Mouse (Mus musculus): ENCODE data around the gene Nmur2. TPM values are rescaled to one million over a fixed set of nuclear protein-coding genes. Genes with fewer than 3 reads are reported as not detected.

Nmur2 gene
- polyA plus RNA-seq, 1 experiment from 2014 or later = not detected

DNA sequence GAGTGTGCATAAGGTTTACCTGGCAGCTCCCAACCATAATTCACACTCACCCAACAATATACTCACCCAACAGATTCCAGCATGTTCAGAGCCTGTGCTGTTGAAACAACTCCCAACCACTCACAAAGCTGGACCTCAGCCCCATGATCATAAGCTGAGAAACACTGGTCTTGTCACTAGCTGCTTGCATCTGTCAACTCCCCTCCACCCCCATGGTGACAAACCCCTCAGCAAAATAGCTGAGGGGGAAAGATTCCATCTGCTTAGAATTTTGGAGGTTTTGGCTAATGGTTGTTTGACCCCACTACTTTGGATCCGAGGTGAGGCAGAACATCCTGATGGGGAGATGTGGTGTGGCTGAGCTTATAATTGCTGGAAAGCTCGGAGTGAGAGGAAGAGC, 28.4 kb downstream of the Nmur2 start:
- ATAC-seq = no peak

GRCm38 (mm10) chr11:56008277-56008676, 32.5 kb downstream of the Nmur2 start:
- no peaks in the 10 kb centered on the region for H3K27me3 ChIP-seq
- in situ Hi-C loops (cut with MboI; ENCODE audit: low pct_unique_long_range_greater_than_20kb) = no loop called here
- ChIA-PET POLR2A (no interaction called here), CTCF (no interaction called here)
- DNase-seq (ENCODE audit: low read depth, low spot score) (no peak), ATAC-seq (peak; percentile 67)
- TF ChIP-seq CTCF (IDR thresholded peaks at IDR 0.05) = no peak

More for the DNA sequence above, 28.4 kb downstream of the Nmur2 start:
- TF ChIP-seq CTCF (IDR thresholded peaks at IDR 0.05) = no peak
- ChIA-PET CTCF (interaction anchor here (5.0 kb wide), 1 partner anchor 93 kb away, joined by 45 read pairs; no protein-coding TSS in a partner anchor), POLR2A (no interaction called here)
- DNase-seq (ENCODE audit: low read depth, low spot score) = no peak
- no peaks in the 10 kb centered on the region for H3K27me3 ChIP-seq
- in situ Hi-C loops (cut with MboI; ENCODE audit: low pct_unique_long_range_greater_than_20kb) = loop anchor here (5.0 kb wide), 1 partner anchor 90 kb away; no protein-coding TSS in a partner anchor

DNA sequence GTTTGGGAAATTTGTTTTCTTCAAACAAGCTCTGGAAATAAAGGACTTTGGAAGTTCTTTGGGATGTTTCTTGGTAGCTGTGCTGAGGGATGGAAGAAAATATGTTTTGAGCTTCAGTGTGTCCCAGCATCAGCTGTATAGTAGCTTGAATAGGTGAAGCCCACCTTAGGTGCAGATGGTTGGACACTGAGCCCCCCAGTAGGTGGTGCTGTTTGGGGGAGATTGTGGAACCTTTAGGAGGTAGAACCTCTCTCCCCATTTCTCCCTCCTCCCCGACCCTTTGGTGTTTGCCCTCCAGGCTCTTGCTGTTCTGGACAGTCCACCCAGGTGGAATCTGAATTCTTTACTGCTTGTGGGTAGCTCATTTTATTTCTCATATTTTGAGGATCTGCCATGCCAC, 48.0 kb downstream of the Nmur2 start:
- POLR2A ChIA-PET = no interaction called here
- in situ Hi-C loops (cut with MboI; ENCODE audit: low pct_unique_long_range_greater_than_20kb) = loop anchor here (10.0 kb wide), 1 partner anchor 468 kb away; no protein-coding TSS in a partner anchor

GRCm38 (mm10) chr11:55992148-55992547, 48.7 kb downstream of the Nmur2 start:
- H3K27me3 ChIP-seq = peaks cover 29% of the 10 kb centered on the region
- no peak for DNase-seq (ENCODE audit: low read depth, low spot score)
- TF ChIP-seq CTCF (IDR thresholded peaks at IDR 0.05) = no peak
- CTCF ChIA-PET = interaction anchor here (0.9 to 2.3 kb wide), 4 partner anchors 9 to 14 kb away, joined by 4 to 7 read pairs (median 7); no protein-coding TSS in a partner anchor
- POLR2A ChIA-PET = no interaction called here
- in situ Hi-C loops (cut with MboI; ENCODE audit: low pct_unique_long_range_greater_than_20kb) = loop anchor here (10.0 kb wide), 1 partner anchor 467 kb away; no protein-coding TSS in a partner anchor
- ATAC-seq = no peak

More for the DNA sequence above, 48.0 kb downstream of the Nmur2 start:
- DNase-seq (ENCODE audit: low read depth, low spot score) (no peak), ATAC-seq (no peak)
- no peak for TF ChIP-seq CTCF (IDR thresholded peaks at IDR 0.05)
- H3K27me3 ChIP-seq = peaks cover 27% of the 10 kb centered on the region
- CTCF ChIA-PET = interaction anchor here (0.9 to 2.3 kb wide), 2 partner anchors 10 to 13 kb away, joined by 7 read pairs; no protein-coding TSS in a partner anchor

GRCm38 (mm10) chr11:55991505-55992066, 49.2 kb downstream of the Nmur2 start:
- H3K27me3 ChIP-seq = peaks cover 31% of the 10 kb centered on the region
- peak; percentile 96 for TF ChIP-seq CTCF (IDR thresholded peaks at IDR 0.05)
- ATAC-seq = no peak
- ChIA-PET POLR2A (no interaction called here), CTCF (interaction anchor here (1.5 to 2.3 kb wide), 3 partner anchors 10 to 15 kb away, joined by 4 to 7 read pairs (median 7); no protein-coding TSS in a partner anchor)
- in situ Hi-C loops (cut with MboI; ENCODE audit: low pct_unique_long_range_greater_than_20kb) = loop anchor here (10.0 kb wide), 1 partner anchor 467 kb away; no protein-coding TSS in a partner anchor
- no peak for DNase-seq (ENCODE audit: low read depth, low spot score)

- in situ Hi-C loops (cut with MboI; ENCODE audit: low pct_unique_long_range_greater_than_20kb) = no loop called here
- ChIA-PET CTCF (no interaction called here), POLR2A (no interaction called here)
- H3K27me3 ChIP-seq = peaks cover 28% of the 10 kb centered on the region
- DNase-seq (ENCODE audit: low read depth, low spot score) (no peak), ATAC-seq (no peak)
- no peak for TF ChIP-seq CTCF (IDR thresholded peaks at IDR 0.05)
These were observed 56.2 kb downstream of the Nmur2 start for GRCm38 (mm10) chr11:55984643-55985042.

- in situ Hi-C loops (cut with MboI; ENCODE audit: low pct_unique_long_range_greater_than_20kb) = no loop called here
- TF ChIP-seq CTCF (IDR thresholded peaks at IDR 0.05) = peak; percentile 50
- peaks cover 28% of the 10 kb centered on the region for H3K27me3 ChIP-seq
- ATAC-seq (no peak), DNase-seq (ENCODE audit: low read depth, low spot score) (no peak)
- ChIA-PET POLR2A (interaction anchor here (0.6 kb wide), 1 partner anchor 24 kb away, joined by 3 read pairs; no protein-coding TSS in a partner anchor), CTCF (interaction anchor here (1.0 to 2.5 kb wide), 3 partner anchors 9 to 13 kb away, joined by 3 to 9 read pairs (median 7); no protein-coding TSS in a partner anchor)
These were observed 59.2 kb downstream of the Nmur2 start for GRCm38 (mm10) chr11:55981656-55982055.

GRCm38 (mm10) chr11:55978146-55978545, 62.7 kb downstream of the Nmur2 start:
- ATAC-seq = no peak
- ChIA-PET POLR2A (no interaction called here), CTCF (interaction anchor here (1.4 kb wide), 1 partner anchor 10 kb away, joined by 3 read pairs; no protein-coding TSS in a partner anchor)
- in situ Hi-C loops (cut with MboI; ENCODE audit: low pct_unique_long_range_greater_than_20kb) = no loop called here
- DNase-seq (ENCODE audit: low read depth, low spot score) = no peak
- TF ChIP-seq CTCF (IDR thresholded peaks at IDR 0.05) = no peak
- peaks cover 47% of the 10 kb centered on the region for H3K27me3 ChIP-seq
